Mouse (Mus musculus) heart, postnatal 10 days (tissue): ENCODE data around the gene Wnt10a. TPM values are rescaled to one million over a fixed set of nuclear protein-coding genes. Genes with fewer than 3 reads are reported as not detected.
"Not testable (repeated sequence)": the region's sequence is repeated elsewhere in the genome, so short reads cannot be mapped to it uniquely, and the experiment has no call there.

Experiments used
- DNase-seq, 2 experiments: peaks; one replicate each; pipeline ENCODE4 v3.0.0; 2021
- intact Hi-C: fragments of 180-260 bp; cut with DNase I; formaldehyde crosslinking; loops from one replicate; pipeline ENCODE4 v1.15.1; 2025
- total RNA-seq, 2 experiments: library from RNA; stranded (reverse); gene quantifications; 2 replicates each; pipeline ENCODE4 v1.2.3; 2021

Wnt10a gene
- total RNA-seq, 2 experiments from 2014 or later: not detected

DNA sequence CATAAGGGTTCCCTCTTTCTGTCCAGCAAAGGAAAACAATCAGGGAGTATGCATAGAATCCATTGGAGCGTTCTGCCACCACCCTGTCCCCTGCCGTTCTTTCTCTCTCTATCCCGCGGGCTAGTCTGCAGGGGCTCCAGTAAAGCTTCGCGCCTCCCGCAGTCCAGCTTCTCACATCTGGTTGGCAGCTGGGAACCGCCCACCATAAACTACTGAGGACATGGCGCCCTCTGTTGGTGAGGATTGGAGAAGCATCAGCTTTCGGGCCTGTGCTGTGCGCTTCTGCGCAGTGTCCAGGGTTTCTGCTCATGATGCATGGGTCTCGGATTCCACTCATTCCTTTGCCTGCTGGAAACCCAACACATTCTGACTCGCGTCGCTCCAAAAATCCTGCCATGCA is 16.8 kb downstream of the Wnt10a start:
- intact Hi-C loops: loop anchor here (1.0 kb wide), 2 partner anchors 20 to 45 kb away; no protein-coding TSS in a partner anchor
- peak; percentile 93 to 97 for DNase-seq

DNA sequence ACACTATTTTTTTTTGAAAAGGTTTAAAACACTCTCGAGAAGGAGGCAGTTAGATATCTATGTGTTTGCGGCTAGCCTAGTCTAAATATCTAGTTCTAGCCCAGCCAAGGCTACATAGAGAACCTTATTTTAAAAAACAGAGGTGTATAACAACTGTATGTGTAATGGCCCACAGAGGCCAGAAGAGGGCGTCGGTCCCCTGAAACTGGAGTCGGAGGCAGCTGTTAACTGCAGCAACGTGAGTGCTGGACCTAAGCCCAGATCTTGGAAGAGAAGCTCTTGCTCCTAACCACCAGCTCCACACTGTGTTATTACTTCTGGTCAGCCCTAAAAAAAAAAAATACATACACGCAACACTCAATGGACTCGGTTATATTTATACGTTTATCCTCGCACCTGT is 17.7 kb downstream of the Wnt10a start:
- no peak for DNase-seq
- intact Hi-C loops: no loop called here

DNA sequence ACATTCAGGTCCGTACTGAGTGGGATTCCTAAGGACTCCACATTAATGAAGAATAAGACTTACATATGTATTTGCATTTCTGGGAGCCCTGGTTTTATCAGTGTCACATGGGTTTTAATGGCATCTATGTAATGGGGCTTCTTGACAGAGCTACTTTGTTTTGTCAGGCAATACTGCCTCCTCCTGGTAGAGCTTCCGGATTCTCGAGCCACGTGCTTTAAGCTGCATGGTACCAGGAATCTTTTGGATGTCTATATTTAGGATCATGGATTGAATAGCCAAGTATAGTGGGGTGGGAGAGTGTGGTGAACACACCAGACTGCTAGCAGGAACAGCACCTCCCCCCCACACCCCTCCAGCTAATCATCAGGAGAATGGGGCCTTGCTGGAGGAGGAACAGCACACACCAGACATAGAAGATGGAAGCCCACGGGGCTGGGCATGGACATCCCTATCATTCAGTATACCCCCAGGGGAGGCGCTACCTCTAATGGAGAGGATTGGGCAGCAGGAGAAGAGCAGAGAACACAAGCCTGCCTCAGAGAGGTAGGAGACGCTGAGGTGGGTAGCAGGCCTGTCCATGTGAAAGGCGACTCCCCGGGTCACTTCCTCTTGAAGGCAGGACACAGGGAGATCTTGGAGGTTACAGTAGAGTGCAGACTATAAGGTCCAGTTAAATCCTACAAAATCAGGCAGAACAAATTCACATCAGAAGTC is 23.8 kb downstream of the Wnt10a start:
- intact Hi-C loops: no loop called here
- DNase-seq: no peak

DNA sequence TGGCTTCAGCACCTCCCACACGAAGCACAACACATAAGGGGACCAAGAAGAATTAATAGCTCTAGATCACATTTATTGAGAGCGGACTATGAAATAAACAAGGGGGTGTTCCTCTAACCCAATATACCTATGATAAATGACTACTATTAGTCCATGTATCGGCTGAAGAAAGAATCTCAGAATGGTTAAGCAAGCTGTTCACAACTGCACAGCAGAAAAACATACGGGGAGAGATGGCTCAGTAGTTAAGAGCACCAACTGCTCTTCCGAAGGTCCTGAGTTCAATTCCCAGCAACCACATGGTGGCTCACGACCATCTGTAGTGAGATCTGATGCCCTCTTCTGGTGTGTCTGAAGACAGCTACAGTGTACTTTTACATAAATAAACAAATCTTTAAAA is 24.6 kb downstream of the Wnt10a start:
- intact Hi-C loops, DNase-seq: not testable (repeated sequence)

DNA sequence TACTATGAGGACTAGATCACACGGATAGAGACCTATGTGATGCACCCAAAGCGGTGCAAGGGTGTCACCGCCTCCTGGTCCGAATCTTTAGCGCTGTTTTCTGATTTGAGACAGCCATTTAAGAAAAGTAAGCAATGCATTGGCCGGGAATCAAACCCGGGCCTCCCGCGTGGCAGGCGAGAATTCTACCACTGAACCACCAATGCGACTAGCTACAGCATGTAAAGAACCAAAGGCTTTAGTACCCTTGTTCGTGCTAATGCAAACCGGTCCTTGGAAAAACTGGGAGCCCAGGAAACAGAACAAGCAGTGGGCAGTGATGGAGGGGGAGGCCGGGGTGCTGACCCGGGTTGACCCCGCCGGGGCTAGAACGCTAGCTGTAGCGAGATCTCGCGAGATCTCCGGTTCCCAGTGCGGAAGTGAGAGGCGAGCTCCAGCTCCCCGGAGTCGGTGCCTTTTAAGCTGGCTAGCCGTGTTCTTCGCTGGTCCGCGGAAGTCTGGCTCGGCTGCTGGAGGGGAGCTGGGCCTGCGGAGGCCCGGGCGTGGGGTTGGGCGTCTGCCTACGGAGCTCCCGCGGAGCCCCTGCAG is 25.4 kb downstream of the Wnt10a start:
- DNase-seq: peak; percentile 94
- intact Hi-C loops: no loop called here

DNA sequence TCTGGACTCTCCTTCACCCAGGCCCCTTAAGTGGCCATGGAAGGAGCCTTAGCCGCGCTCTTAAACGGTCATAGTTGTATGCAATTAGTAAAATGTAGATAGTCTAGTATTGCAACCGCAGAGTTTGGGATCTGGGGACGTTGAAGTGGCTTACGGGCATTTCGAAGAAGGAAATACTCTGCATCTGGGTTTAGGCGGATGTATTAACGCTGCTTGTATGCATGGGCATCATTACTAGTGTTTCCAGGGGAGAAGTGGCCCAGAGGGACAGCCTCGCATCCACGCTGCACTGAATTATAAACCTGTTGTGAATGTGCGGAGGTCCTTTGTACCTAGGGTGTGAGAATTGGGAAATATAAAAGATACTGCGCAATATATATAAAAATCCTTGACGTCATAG is 25.9 kb downstream of the Wnt10a start:
- intact Hi-C loops: no loop called here
- no peak for DNase-seq

DNA sequence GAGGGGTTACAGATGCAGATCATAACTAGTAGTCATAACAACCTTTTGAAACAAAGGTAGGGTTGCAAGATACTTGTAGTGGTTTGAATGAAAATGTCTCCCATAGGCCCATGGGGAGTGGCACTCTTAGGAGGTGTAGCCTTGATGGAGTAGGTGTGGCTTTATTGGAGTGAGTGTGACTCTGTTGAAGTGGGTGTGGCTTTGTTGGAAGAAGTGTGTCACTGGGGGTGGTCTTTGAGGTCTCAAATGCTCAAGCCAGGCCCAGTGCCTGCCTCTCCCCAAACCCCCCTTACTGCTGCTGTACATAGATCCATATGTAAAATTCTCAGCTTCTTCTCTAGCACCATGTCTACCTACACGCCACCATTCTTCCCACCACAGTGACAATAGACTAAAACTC is 27.2 kb downstream of the Wnt10a start:
- intact Hi-C loops: no loop called here

DNA sequence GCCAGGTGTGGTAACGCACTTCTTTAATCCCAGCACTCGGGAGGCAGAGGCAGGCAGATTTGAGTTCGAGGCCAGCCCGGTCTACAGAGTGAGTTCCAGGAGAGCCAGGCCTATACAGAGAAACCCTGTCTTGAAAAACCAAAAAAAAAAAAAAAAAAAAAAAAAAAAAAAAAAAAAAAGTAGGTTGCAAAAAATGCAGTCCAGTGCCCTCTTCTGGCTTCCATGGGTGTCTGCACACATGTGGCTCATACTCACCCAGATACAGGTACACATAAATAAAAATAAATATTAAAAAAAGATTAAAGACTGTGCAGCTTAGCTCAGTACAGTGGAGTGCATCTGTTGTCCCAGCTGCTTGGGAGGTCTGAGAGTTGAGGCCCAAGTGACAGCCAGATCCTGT is 32.3 kb downstream of the Wnt10a start:
- intact Hi-C loops, DNase-seq: not testable (repeated sequence)

More for the DNA sequence above, 27.2 kb downstream of the Wnt10a start:
- no peak for DNase-seq

DNA sequence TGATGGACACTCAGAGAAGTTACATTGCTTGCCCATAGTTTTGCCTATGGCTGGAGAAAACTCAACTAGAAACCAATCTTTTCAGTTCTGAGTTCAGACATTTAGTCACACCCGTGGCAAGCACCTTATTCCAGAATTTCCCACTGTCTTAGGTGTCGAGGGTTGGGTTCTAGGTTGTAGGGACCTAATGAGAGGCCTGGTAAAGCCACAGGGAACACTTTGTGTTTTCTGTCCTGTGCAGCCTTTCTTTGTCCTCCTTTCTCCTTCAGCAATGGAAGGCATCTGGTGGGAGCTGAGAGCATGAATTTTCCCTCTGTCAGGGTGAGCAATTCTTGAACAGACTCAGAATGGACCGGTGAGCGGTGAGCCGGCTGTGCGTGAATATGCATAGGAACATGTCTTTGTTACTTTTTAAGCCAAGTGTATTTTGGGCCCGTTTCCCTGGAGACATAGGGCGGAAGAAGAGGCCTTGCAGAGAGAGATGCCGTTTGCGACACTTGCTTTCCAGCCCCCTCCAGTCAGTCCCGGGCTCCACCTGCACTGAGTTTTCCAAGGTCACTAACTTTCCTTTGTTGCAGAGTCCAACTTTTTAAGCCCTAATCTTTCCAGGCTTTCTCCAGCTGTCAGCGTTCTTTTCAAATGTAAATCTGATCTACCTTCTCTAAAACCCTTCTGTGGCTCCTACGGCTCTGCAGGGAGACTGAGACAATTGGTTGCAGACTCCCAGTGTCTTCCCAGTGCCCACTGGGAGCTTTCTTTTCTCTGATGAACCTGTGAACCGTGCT is 33.4 kb downstream of the Wnt10a start:
- intact Hi-C loops: no loop called here

DNA sequence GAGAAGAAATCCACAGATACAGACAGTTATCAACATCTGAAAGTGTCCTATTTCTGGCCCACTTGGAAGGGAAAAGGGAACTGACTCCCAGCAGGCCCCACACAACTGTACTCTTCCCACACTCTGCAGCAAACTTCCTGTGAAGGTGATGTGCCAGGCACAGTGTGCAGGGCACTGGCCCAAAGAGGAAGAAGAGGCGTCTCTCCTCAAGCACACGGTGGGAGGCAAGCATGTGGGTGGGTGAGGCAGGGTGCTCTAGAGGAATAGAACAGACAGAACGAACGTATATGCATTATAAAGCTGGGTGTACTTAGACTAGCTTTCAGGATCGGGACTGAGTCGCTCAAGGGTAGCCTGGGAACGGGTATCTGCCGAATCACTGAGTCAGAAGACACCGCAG is 38.7 kb downstream of the Wnt10a start:
- no peak for DNase-seq
- intact Hi-C loops: no loop called here

More for the DNA sequence above, 33.4 kb downstream of the Wnt10a start:
- no peak for DNase-seq

DNA sequence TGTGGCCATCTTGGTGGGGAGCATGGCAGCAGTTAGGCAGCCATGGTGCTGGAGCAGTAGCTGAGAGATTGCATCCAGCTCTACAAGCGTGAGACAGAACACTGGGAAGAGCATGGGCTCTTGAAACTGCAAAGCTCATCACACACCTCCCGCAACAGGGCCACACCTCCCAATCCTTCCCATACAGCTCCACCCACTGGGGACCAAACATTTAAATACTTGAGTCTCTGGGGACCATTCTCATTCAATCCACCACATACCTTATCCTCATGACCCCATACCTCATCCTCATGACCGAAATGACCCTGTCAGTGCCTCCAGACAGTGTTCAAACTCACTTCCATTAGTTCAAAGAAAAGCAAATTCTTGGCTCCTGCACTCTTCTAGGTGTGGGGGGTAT is 41.9 kb downstream of the Wnt10a start:
- no peak for DNase-seq
- intact Hi-C loops: no loop called here

DNA sequence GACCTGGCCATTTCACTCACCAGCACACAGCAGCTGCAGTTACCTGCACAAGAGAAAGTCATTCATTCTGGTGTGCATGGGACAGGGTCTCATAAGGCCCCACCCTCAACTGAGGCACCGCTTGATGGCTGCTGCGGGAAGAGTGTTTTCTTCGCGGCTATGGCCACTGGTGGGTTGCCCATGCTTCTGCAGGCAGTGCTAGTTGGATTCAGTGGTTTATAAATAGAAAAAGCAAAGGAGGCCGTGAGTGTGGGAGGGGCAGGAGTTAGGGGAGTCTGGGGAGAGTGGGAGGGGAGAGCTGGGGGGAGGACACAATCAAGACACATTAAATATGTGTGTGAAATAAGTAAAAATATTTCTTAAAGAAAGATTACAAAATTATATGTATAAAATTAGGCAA is 51.8 kb downstream of the Wnt10a start:
- intact Hi-C loops: no loop called here

DNA sequence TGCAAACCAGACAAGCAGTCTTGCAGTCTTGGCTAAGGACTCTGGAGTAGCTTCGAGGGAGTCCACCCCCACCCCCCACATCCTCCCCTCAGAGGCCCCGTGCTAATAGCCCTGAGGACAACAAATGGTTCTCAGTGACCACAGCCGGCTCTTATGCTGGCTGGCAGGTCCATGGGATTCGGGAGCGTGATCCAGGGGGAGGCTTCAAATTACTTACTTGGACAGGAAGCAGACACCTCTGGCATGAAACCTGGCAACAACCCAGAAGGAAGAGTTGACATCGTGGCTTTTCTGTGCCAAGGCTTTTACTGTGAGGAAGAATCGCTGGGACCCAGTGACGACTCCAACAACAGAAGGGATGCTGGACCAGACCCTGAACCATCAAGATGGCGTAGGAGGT is 55.0 kb downstream of the Wnt10a start:
- no peak for DNase-seq
- intact Hi-C loops: no loop called here

More for the DNA sequence above, 51.8 kb downstream of the Wnt10a start:
- DNase-seq: no peak

DNA sequence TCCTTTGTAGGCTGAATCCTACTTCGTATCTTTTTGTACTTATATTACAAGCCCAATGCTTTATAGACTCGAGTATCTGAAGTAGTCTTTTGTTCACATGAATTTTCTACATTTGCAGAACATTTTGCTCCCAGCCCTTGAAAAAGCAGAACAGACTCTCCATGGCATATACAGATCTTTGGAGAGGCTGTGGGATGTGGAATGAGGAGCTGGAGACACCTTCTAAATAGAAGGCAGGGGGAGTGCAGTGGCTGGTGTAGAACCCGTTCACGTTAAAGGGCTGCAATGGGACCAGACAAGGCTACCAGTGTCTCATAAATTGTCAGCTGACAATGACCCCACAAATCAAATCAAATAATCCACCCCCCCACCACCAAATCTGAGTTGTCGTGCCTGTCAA is 57.6 kb downstream of the Wnt10a start:
- intact Hi-C loops: no loop called here
- no peak for DNase-seq

DNA sequence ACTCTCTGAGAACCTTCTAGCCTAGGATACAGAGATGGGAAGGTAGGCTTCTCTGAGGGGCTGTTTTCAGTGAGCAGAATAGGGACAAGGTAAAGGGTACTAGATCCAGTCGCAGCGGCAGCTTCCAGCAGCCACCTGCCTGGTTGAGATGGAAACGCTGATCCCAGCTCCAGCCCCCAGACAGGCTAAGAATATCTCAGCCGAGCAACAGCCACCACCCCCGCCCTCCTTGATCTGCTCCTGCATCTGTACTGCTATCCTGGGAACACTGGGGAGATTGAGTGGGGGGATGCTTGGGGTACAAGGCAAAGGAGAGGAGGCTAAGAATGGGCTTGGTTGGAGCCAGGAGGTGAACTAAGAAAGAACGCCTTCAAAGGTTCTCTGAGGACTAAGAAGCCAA is 58.9 kb downstream of the Wnt10a start:
- intact Hi-C loops: no loop called here
- DNase-seq: no peak

DNA sequence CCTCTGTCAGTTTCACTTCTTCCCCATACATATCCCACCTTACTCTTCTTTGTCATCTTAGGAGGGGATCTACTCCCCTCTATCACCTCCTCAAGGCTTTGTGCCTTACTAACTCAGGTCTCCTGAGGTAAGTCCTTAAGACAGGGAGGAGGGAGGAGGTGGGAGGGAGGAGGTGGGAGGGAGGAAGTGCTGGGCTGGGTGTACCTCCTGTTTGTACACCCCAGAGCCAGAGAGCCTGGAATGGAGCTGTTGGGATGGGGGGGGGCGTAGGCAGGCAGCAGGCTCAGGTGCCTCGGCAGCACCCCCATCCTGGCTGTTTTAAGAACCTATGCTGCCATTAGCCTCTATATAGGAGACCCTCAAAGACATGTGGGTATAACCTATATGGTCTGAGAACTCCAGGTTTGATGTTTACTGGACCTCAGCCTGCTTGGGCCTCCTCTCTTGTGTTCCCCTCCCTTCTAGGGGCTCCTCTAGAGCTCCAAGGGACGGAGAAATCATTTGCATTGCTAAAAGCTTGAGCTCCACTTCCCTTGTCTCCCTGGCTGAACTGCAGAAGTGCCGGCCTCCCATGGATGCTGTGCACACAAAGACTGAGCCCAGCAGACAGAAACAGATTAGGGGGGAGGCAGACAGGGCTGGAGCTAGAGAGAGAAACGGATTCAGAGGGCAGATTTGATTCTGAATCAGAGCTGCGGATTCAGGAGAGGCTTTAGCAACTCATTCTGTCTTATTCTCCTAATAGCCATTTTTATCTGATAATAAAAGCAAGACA is 59.9 kb downstream of the Wnt10a start:
- intact Hi-C loops: no loop called here
- no peak for DNase-seq

Other genes starting within 250 kb of the Wnt10a start
- not detected for gene Plcd4, start 248.6 kb upstream of the Wnt10a start, total RNA-seq
- gene Usp37, start 247.2 kb upstream of the Wnt10a start, total RNA-seq: 10 to 100 TPM; 13.6 to 18.5 TPM
- gene Zfp142, start 203.3 kb upstream of the Wnt10a start, total RNA-seq: 10 to 100 TPM; 12.9 to 13.2 TPM
- gene Bcs1l, start 203.2 kb upstream of the Wnt10a start, total RNA-seq: 10 to 100 TPM; 20.3 to 24.9 TPM
- gene Rnf25, start 190.1 kb upstream of the Wnt10a start, total RNA-seq: 10 to 100 TPM; 21.6 to 27.7 TPM
- 1 to 10 TPM; 1.5 to 2.0 TPM for gene Stk36, start 190.1 kb upstream of the Wnt10a start, total RNA-seq
- gene Ttll4, start 129.8 kb upstream of the Wnt10a start, total RNA-seq: 10 to 100 TPM; 17.3 TPM
- 10 to 100 TPM; 10.7 to 11.0 TPM for gene Cyp27a1, start 77.9 kb upstream of the Wnt10a start, total RNA-seq
- gene Prkag3, start 42.3 kb upstream of the Wnt10a start, total RNA-seq: 1 to 10 TPM; 1.7 to 2.1 TPM
- gene Wnt6, start 19.6 kb upstream of the Wnt10a start, total RNA-seq: under 1 TPM; 0.17 to 0.60 TPM
- under 1 TPM in 1 of 2 experiments, not detected in 1; 0.12 TPM for gene Cdk5r2, start 63.4 kb downstream of the Wnt10a start, total RNA-seq
- under 1 TPM in 1 of 2 experiments, not detected in 1; 0.67 TPM for gene Fev, start 93.9 kb downstream of the Wnt10a start, total RNA-seq
- gene Cryba2, start 101.6 kb downstream of the Wnt10a start, total RNA-seq: not detected
- under 1 TPM in 1 of 2 experiments, not detected in 1; 0.05 TPM for gene Cfap65, start 144.1 kb downstream of the Wnt10a start, total RNA-seq
- gene Ihh, start 160.2 kb downstream of the Wnt10a start, total RNA-seq: under 1 TPM in 1 of 2 experiments, not detected in 1; 0.14 TPM